Mouse (Mus musculus): Measurements from ENCODE around the gene Tmbim4. TPM values are rescaled to one million over a fixed set of nuclear protein-coding genes. Genes with fewer than 3 reads are reported as not detected.

The Tmbim4 gene
- total RNA-seq (2023), result 10 to 100 TPM; 86.1 to 90.0 TPM

DNA sequence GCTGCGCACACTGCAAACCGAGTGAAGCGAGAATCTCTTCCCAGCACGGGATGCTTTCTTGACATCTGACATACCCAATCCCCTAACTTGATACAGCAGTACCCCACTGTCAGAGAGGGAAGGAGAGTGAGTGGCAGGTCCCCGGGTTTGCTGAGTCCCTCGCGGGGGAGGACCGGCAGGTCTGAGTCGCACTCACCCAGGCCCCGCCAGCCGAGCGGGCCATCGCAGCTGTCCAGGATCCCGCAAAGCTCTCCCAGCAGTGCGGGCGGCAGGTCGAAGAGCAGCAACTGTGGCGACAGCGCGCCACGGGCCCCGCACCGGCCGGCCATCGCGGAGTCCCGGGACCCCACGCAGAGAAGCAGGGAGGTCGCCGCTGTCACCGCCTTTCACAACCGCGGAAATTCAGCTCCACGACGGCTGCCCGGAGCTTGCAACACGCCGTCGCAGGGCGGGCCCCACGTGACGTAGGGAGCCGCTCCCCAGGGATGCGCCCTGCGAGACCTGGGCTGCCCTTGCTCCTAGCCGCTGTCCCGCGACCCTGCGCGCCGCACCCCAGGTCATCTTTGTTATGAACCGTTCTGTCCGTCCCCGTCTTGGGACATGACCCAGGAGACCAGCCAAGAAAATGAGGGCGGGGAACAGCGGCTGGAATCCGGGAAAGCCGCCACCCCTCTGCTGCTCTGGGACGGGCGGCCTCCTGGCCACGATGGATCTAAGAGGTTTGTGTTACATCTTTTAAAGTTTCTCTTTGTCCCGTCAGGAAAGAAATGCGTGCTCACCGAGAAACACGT is at the start of gene Tmbim4:
TSS of gene Tmbim4 (plus strand) at position 460 of the 791 bp plus-strand sequence.

DNA sequence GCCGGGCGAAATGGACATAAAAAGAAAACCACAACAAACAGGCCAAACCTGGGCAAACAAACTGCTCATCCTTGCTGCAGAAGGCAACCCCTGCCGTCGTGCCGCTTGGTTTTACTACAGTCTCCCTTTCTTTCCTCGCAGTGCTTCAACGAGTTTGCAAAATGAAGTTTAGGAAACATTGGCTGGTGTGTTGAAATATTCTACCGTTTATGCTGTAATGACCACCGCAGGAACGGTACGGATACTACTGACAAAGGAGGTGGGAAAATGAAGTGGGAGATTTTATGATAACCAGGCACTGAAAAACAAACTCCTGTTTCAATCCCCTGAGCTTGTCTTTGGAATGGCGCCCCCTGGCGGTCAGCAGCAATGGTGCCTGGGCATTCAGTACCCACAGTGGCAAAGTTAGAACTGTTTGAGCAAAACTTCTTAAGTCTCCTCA is 592 bp downstream of the Tmbim4 start, which contains the start of gene Irak3:
TSS of gene Irak3 (minus strand) at position 170 of the 442 bp plus-strand sequence.

DNA sequence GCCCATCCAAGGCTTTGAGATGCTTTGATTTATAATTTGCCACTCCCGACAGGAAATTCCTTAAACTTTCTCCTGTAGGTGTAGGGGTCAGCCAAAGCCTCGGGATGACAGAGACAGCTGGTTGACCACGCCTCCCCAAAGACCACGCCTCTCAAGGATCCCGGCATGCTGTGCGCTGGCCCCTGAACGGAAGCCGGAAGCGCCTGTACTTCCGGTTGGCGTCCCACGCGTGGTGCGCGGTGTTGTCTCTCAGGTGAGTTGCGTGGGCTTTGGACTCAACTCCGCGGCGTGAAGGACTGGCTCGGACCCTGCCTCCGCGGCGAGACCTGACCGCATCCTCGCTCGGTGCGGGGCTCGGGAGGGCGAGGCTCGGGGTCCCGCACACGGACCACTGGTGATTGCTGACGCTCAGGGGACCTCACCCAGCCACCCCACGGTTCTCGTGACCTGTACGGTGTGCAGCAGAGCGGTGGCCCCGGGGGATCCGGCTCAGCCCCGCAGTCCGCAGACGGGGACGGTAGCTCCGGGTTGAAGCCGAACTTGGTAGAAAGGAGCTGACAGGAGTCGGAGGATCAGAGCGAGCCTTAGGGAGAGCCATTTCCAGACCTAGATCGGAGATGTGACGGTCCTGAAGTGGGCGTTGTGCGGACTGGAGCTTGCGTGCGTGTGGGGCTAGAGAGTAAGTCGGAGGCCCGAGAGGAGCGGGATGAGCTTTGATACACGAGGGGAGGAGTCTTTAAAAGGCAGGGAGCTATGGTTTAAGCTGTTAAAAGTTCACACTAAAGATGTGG is 25.7 kb downstream of the Tmbim4 start, which contains the start of gene Llph:
TSS of gene Llph (plus strand) at position 200 of the 791 bp plus-strand sequence.

Other genes with a start within 250 kb of the Tmbim4 start
- gene Helb, start 88.6 kb upstream of the Tmbim4 start, total RNA-seq (2023), result 10 to 100 TPM; 21.2 to 24.5 TPM
- gene Irak3, start 540 bp downstream of the Tmbim4 start, total RNA-seq (2023), result 10 to 100 TPM; 73.0 to 78.9 TPM
- gene Llph, start 25.5 kb downstream of the Tmbim4 start, total RNA-seq (2023), result 10 to 100 TPM; 13.3 to 16.7 TPM

All from neutrophil, adult 59 days (primary cell).